Mouse (Mus musculus) adrenal gland, postnatal 25 days (tissue): ENCODE data around the gene Cwf19l1. TPM values are rescaled to one million over a fixed set of nuclear protein-coding genes. Genes with fewer than 3 reads are reported as not detected.
A peak's percentile ranks its signal among the peaks of the same experiment; 100 is the strongest.

Experiments
- DNase-seq: peaks from one replicate; pipeline ENCODE4 v3.0.0; 2021; ENCODE audit warnings: mixed read lengths
- total RNA-seq: library from RNA; stranded (reverse); gene quantifications from 2 replicates; pipeline ENCODE4 v1.2.3, GENCODE M21; 2021

Gene Cwf19l1
- total RNA-seq, 1 experiment from 2014 or later = 37.0 TPM

DNA sequence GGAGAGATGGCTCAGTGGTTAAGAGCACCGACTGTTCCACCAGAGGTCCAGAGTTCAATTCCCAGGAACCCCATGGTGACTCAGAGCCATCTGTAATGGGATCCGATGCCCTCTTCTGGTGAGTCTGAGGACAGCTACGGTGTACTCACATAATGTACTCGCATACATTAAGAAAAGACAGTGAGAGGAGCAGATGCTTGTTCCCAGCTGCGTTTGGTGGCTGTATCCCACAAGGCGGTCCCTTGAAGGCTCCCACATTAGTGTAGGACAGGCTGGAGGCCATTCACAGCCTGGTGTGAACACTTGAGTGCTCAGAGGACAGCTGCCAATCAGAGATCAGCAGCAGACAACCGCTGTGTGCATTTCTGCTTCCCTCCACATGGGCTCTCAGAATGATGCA lies 24.0 kb downstream of the Cwf19l1 start:
- no peak for DNase-seq

DNA sequence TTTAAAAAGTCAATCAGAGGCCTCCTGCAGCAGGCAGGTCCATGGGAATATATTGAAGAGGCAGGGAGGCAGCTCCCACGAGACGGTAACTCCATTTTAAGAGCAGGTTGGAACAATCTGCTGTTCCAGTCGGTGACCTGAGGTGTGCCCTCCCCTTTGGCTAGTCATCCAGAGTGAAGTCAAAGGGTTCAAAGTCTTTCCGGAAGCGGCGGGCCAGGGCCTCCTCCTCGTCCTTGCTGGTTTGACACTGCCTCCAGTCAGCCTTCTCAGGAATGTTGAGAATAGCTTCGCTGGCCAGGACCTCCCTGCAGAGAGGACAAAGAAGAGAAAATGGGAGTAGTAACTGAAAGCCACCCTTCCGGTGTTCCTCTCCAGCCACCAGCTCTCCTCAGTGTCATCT lies 25.3 kb downstream of the Cwf19l1 start:
- DNase-seq = peak; percentile 5

DNA sequence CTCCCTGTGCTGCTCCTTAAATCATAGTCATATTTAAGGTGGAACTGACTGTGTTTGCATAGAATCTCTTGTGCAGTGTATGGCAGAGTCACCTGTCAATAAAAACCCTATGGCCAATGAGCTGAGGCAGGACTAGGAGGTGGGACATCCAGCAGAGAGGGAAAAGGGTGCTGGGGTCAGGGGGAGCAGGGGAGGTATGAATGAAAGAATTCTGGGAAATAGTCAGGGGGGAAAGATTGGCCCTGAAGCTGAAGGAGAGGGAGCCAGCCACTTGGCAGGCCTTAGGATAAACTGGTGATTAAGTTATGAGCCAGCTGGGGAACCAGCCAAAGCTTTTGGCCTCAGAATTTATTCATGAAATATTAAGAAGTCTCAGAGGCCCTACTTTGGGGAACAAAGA lies 26.7 kb downstream of the Cwf19l1 start:
- DNase-seq = peak; percentile 37

DNA sequence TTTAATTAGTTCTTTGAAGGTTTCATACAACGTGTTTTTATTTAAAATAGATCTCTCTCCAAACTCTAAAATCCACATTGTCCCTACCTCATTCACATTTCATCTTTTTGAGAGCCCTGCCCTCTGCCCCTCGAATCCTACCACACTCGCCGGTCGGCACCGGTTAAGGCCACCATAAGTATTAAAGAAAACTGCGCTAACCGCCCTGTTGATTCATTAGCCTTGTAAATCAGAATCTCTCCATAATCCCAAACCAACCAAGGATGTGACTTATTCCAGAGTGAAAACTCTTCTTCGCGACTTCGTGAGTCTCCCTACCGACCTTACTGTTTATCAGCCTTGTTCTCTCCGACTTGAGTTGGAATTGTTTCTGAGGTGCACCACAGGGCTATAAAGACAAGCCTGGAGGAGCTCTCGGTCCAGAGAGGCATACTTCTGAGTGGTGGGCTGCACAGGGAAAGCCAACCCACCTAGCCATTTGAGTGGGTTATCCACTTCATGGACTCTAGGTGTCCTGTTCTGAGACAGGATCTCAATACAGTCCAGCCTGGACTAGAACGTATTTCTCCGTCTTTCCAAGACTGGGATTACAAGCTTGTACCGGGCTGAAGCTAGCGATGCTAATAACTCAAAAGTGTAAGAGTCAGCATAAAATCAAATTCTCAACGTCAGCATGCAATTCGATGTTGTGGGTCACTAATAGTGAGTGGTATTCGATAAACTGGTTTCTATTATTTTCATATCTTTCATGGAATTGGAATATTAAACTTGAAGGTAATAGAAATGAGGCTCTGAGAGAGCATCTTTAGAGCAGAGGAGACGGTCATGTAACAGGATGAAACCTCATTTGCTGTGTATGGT lies 27.8 kb downstream of the Cwf19l1 start:
- DNase-seq = no peak

DNA sequence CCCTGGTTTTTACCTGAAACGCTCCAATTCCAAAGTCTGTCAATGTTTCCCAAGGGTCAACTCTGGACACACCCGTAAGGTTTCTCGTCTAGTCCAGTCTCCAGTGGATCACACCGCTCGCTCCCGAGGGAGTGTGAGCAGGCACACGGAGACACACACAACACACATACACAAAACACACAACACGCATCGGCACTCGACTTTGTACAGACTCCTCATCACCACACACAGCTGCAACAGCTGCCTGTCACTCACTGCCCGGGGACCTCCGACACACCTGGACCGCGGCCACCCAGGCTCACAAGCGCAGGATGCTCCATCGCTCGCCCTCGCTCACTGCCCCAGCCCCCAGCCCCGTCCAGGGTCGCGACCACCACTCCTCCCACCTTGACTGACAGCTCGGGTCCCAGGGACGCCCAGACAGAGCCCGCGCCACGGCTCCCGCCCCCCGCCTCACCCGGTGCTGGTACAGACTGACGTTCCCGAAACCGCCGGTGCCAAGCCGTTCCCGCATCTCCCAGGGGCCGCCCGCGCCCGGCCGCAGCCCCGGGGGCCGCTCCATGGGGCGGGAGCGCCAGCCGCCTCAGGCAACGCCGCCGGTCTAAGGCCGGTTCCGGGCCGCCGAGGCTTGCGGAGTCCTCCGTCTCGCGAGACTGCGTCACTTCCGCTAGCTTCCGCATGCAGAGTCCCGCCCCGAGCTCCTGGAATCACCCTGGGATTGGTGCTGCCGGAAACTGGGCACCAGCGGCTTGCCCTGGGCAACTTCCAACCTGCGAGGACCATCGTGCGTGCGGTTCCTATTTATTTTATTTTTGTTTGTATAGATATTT lies 28.6 kb downstream of the Cwf19l1 start, which contains the start of gene Chuk:
Gene Chuk, minus strand, starts transcription at position 650 of the 830 bp plus-strand sequence.
- peak; percentile 97 for DNase-seq

DNA sequence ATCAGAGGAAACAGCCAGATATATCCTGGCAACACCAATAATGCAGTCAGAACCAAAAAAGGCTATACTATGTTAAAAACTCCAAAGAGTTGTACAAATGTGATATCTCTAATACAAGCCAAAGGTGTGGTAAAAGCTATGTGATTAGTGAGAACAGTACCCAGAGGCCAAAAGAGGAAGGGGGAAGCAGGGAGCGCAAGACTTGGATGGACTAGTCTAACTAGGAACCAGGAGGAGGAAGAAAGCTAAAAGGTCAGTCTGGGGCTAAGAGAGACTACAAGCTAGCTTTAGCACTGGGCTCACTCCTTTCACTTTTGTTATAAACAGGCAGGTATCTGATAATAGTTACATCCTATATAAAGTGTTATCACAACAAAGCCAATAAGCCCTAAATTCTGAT lies 31.3 kb downstream of the Cwf19l1 start:
- DNase-seq = no peak

DNA sequence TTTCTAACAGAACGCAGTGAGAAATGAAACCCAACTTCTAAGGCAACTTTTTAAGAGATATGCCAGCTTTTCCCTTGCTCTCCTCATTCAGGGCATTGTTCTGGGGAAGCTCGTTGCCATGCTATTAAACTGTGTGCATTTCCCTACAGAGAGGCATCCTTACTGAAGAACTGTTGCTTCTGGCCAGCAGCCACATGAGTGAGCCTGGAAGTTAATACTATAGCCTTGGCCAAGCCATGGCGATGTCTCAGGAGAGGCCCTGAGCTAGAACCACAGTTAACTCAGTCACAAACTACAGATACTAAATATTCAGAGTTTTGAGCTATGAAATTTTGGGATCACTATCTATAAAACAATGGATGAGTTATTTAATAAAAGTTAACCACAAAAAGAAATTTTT lies 32.7 kb downstream of the Cwf19l1 start:
- DNase-seq = no peak

DNA sequence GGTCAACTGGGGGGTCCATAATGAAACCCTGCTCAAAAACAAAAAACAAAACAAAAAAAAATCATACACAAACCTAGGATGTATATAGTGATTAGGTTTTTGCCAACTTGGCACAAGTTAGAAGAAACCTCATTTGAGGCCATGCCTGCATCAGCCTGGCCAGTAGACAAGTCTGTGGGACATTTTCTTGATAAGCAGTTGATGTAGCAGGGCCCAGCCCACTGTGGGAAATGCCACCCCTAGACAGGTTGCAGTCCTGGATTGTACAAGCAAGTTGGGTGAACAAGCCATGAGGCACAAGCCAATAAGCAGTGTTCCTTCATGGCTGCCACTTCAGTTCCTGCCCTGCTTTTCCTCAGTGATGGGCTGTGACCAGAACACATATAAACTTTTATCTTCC lies 34.8 kb downstream of the Cwf19l1 start:
- DNase-seq = no peak

DNA sequence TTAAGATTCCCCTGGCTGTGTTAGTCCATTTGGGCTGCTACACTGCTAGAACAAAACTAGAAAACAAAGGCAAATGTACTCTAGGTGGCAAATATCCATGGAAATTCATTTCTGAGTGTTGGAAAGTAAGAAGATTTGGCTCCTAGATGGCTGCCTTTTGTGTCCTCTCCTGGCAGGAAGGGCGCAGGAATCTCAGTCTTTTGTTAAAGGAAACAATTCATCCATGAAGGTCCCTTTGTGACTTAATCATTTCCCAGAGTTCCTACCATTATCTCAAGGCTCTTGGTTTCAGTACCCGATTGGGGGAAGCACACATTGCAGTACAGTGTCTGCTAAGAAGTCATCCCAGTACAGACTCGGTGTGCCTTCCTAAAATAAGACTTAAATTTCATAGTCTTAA lies 49.4 kb downstream of the Cwf19l1 start:
- no peak for DNase-seq

DNA sequence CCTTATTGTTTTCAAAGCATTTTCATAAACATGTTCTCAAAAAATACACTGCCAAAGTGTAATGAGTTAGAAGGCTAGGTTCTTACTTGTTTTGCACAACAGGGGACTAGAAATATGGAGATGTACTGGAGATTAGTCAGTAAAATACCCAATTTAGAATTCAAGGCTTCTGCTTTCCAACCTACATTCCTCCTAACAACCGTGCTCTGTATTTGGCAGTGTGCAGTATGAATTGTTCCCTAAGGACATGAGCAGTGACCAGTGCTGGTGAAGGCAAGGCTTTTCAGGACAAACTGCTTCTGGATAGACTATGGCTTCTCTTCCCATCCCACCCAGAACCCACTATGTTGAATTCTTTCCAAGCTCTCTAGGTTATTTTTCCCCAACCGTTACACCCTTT lies 54.8 kb downstream of the Cwf19l1 start:
- no peak for DNase-seq

DNA sequence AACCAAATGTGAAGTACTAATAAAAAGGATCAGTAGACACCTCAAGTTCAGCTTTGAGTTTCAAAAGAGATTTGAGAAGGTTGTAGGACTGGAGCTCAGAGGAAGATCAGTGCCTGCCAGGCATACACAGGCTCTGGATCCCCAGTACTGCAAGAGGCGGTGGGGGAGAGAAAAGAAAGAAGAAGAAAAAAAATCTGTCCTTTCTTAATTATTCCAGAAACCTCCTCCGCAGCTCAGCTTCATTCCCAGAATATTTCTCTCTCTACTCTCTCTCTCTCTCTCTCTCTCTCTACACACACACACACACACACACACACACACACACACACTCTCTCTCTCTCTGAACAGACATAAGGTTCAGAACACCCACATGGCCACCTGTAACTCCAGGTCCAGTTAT lies 55.7 kb downstream of the Cwf19l1 start:
- DNase-seq = no peak

DNA sequence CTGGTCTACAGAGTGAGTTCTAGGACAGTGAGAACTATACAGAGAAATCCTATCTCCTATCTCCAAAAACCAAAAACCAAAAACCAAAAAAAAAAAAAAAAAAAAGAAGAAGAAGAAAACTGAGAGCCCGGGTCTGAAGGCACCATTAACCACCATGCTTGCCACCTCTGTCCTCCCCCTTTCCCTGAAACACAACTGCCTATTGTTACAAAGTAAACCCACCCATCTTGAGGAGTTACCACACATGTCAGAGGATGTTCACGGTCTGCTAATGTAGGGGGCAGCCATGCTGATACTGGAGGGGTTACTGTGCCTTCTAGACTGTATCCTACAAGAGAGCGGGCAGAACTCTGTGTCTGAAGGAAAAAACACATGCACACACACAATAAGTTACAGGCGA lies 58.7 kb downstream of the Cwf19l1 start:
- DNase-seq = no peak

DNA sequence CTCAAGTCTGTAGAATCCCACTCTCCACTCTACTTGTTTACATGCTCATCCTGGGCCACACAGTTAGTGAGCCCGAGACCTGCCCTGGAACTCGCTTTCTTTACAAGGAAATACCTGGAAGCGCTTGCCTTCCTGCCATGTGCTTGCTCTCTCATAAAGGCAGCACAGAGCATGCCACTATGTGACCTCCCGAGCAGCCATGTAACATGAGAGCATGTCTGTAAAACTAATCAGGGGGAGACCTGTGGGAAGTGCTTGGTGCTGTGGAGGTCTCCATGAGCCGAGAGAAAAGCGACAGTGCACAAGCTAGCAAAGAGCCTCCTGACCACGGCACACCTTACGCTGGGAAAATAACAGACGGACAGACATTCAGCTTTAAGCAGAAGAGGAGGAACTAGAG lies 59.2 kb downstream of the Cwf19l1 start:
- no peak for DNase-seq

DNA sequence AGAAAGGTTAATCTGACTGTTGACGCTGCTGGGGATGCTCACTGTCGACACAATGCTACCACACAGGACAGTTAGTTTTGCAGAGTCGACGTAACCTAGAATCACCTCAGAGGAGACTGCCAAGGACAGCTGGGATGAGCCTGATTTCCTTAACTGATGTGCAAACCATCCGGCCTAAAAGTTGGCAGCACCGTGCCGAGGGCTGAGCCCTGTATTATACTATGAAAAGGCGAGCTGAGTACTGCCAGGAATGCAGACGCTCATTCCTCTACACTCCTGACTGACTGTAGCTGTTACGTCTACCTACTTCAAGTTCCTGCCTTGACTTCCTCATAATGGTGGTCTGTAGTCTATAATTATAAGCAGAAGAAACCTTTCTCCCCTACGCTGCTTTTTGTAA lies 60.7 kb downstream of the Cwf19l1 start:
- no peak for DNase-seq

DNA sequence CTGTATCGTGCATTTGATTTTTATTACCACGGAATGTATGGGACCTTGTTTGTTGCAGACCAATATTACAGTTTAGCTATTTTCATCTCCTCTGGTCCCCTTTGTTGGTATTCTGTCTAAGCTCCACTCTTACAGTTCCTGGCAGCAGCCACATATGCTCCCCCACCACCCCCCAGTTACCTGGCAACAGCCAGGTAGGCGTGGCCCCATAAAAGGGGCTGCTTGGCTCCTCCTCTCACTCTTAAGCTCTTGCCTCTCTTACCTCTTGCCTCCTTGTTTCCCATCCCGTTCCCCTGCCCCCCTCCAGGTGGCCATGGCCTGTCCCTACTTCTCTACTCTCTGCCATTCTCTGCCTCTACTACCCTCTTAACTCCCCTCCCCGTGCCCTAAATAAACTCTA lies 64.5 kb downstream of the Cwf19l1 start:
- no peak for DNase-seq

DNA sequence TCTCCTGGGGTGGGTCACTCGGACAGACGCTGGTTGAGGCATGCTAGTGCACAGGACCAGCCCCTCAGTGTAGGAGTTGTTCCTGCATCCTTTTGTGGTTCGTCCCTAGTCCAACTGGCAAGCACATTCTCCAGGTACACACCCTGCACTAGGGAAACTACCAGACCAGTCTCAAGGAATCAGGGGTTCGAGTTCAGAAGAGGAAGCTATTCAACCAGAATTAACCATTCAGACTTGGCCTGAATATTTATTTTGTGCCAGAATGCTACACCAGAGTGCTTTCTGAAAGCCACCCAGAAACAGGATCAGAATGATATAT lies 65.8 kb downstream of the Cwf19l1 start:
- DNase-seq = no peak

DNA sequence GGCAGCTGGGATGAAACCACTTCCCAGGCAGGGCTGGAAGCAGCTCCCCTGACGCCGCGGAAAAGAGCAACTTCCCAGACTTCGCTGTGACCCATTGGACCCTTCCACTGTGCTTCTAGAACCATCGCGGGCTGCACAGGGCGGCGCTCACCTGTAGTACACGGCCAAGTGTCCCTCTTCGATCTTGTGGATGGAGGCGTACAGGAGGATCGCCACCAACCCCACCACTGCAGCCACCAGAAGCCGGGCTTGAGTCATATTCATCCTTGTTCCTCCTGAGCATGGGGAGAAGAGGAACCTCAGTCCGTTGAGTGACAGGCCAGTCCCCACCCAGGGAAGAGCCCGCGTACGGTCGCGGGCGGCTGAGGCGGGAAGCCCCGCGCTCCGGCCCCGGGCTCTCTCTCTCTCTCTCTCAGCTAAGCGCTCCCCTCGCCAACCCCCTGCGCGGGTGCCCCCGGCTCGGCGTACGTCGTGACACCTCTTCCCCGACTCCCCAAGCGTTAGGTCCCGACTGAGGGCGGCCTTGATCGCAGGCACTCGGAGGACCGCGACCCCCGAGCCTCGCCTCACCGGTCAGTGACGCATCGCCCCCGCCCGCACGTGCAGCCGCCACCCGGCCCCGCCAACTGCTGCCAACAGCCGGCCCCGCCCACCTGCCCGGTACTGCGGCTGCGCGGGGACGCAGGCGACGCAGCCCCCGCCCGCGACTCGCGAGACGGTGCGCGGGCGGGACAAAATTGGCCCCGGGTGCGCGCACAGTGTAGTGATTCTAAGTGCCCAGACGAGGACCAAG lies 66.4 kb downstream of the Cwf19l1 start, which contains the start of gene Erlin1:
Gene Erlin1, minus strand, starts transcription at position 665 of the 793 bp plus-strand sequence.
- DNase-seq = peak; percentile 96

DNA sequence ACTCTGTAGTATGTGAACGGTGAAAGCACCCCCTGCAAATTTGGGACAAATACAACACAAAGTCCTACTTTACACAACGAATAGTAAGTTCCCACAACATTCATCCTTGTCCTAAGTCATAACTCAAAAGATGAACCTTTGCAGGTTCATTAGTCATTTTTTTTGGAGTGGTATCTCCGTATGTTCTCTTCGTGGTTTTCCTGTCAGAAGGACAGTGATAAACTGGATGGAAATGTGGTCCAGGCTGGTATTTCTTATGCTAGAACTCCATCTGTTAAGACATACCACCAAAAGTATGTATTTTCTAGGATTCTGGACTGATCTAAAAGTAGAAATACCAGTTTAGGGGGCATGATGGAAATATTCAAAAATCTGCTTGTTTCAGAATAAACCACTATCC lies 67.4 kb downstream of the Cwf19l1 start:
- DNase-seq = no peak

DNA sequence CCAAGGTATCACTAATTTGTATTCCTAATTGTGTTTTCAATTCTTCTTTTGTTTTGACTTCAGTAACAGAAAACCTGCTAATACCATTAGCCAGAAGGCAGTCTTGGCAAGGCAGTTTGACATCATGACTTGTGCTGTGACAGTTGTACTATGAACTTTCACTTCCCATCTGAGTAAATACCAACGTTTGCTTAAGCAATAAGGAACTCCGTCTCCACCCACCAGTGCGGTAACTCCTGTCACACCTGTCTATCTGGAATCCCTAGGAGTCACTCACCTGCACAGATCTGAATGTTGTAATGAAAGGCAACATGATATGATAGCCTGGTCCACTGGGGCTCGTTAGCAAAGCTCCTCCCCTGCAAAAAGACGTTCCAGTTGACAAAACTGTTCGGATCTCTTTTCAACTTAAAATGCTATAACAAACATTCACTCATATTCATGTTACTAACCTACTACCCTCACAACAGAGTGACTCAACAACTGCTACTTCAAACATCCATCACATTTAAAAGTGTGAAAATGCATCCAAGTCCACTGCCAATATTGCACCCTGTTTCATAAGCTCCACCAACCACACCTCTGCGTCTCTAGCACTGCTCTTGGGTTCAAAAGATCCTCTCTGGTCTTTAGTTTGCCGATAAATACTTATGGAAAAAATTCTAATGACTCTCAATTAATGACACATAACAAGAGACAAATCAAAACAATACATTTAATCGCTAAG lies 68.2 kb downstream of the Cwf19l1 start:
- no peak for DNase-seq

DNA sequence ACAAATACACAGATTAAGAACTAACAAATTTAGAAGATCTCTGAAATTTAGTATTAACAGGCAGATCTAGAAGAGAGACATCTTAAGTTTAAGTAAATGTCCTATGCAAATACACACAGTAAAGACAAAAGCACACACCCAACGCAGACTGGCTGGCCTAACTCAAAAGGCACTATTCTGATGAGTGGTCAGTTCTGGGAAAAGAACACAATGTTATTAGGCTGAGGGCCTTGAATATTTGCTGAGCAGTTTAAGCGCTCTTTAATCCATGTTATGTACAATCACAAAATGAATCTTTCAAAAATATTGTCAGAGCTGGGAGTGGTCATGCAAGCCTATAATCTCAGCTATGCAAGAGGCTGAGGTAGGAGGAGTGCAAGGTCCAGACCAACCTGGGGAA lies 70.9 kb downstream of the Cwf19l1 start:
- no peak for DNase-seq

DNA sequence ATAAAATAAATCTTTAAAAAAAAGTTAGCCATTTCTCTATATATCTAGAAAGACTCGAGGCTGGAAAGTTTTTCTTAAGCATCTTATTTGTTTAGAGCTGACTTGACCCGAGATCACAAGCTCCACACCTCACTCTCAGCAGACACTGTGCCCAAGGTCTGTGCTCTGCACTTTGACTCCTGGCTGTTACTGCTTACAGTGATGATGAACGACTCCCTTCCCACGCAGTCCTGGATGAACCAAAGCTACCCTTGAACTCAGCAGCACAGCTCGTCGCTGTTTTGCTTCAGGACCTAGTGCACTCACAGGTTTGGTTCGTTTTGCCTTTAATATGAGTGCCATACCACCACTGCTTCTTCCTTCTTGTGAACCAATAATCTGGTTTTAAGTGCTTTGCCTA lies 71.9 kb downstream of the Cwf19l1 start:
- DNase-seq = no peak

DNA sequence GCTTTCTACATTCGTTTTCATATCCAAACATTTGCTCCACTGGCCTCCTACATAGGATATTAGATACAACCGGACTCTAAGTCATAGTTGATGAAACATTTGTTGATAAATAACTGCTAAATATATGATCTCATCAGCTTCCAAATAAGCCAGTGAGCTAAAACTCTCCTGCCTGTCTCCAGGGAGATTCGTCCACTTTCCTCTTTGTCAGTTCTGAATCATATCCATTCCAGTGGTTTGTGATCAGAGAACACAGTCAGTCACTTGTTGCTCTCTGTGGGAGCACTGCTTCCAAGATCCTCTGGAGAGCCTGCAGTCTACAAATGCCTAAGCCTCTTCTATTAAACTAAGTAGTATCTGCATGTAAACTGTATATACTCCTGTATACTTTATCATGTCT lies 75.5 kb downstream of the Cwf19l1 start:
- DNase-seq = no peak
